Mouse (Mus musculus) limb, embryonic 14.5 days (tissue): ENCODE results near the gene Cass4. TPM values are rescaled to one million over a fixed set of nuclear protein-coding genes. Genes with fewer than 3 reads are reported as not detected.

Experiments used
- ATAC-seq: fragments of 200-750 bp; cut with Nextera tagmentation; 2 replicates; pipeline ENCODE4 v1.8.0; 2017; ENCODE audit warnings: low read depth, moderate number of reproducible peaks, moderate TSS enrichment; ENCODE audit not compliant: low FRiP score
- DNase-seq: peaks from one replicate; pipeline ENCODE4 v3.0.0-alpha.2; 2015; ENCODE audit warnings: low spot score
- H3K27ac ChIP-seq: fragments of 300-500 bp; sonication (generic); replicated peaks from 2 replicates; pipeline ENCODE4 v1.5.1; 2014; ENCODE audit warnings: low read depth, mild to moderate bottlenecking, low read length, moderate library complexity, mixed read lengths
- H3K27me3 ChIP-seq: fragments of 300-500 bp; sonication (generic); 2 replicates; pipeline ENCODE4 v1.6.1; 2014; ENCODE audit warnings: low read length, mixed read lengths; ENCODE audit not compliant: control insufficient read depth, insufficient read depth
- H3K36me3 ChIP-seq: fragments of 300-500 bp; sonication (generic); 2 replicates; pipeline ENCODE4 v1.6.1; 2014; ENCODE audit warnings: mild to moderate bottlenecking, low read length, moderate library complexity, mixed read lengths; ENCODE audit not compliant: control insufficient read depth, insufficient read depth
- H3K4me1 ChIP-seq: fragments of 300-500 bp; sonication (generic); 2 replicates; pipeline ENCODE4 v1.6.1; 2014; ENCODE audit warnings: antibody characterized with exemption, low read length, mixed read lengths; ENCODE audit not compliant: control insufficient read depth, insufficient read depth
- H3K4me2 ChIP-seq: fragments of 300-500 bp; sonication (generic); replicated peaks from 2 replicates; pipeline ENCODE4 v1.6.1; 2014; ENCODE audit warnings: low read depth, mild to moderate bottlenecking, low read length, moderate library complexity; ENCODE audit not compliant: severe bottlenecking
- H3K4me3 ChIP-seq: fragments of 300-500 bp; sonication (generic); replicated peaks from 2 replicates; pipeline ENCODE4 v1.5.1; 2014; ENCODE audit warnings: low read length
- H3K9ac ChIP-seq: fragments of 300-500 bp; sonication (generic); 2 replicates; pipeline ENCODE4 v1.6.1; 2014; ENCODE audit warnings: mild to moderate bottlenecking, low read depth, low read length, moderate library complexity; ENCODE audit not compliant: severe bottlenecking
- H3K9me3 ChIP-seq: fragments of 300-500 bp; sonication (generic); 2 replicates; pipeline ENCODE4 v1.6.1; 2016; ENCODE audit warnings: low read length; ENCODE audit not compliant: control insufficient read depth
- POLR2A ChIP-seq: fragments of 200-500 bp; IDR thresholded peaks from 2 replicates; pipeline ENCODE4 v1.8.0; 2012; ENCODE audit warnings: inconsistent platforms, mild to moderate bottlenecking, moderate library complexity, borderline replicate concordance; ENCODE audit not compliant: insufficient read depth, insufficient read length; ENCODE audit errors: extremely low read depth
- WGBS: fragments of 180-500 bp; shearing (Covaris S2); extraction: QIAGEN DNeasy Blood & Tissue Kit; methylation state at CpG from one replicate; pipeline ENCODE4 v1.1.7; 2014; 5-methylcytosine and 5-hydroxymethylcytosine counted together
- polyA plus RNA-seq, 2 experiments: library from polyadenylated mRNA; depleted of rRNA in 1 of 2; stranded (reverse) in 1 of 2; unstranded in 1 of 2; fragments of >200 nt; fragmentation: Nextera tagmentation in 1 of 2; extraction: Ambion mirVana in 1 of 2; gene quantifications; 2 replicates each; pipeline versions ENCODE4 v1.2.1 to v1.2.3; 2012 to 2014

Cass4 gene
- polyA plus RNA-seq (2012; rRNA removed) (0.16 and 0.33 TPM in 2 replicates), polyA plus RNA-seq (2014; fragmentation: Nextera tagmentation; extraction: Ambion mirVana) (0.28 and 0.50 TPM in 2 replicates)

DNA sequence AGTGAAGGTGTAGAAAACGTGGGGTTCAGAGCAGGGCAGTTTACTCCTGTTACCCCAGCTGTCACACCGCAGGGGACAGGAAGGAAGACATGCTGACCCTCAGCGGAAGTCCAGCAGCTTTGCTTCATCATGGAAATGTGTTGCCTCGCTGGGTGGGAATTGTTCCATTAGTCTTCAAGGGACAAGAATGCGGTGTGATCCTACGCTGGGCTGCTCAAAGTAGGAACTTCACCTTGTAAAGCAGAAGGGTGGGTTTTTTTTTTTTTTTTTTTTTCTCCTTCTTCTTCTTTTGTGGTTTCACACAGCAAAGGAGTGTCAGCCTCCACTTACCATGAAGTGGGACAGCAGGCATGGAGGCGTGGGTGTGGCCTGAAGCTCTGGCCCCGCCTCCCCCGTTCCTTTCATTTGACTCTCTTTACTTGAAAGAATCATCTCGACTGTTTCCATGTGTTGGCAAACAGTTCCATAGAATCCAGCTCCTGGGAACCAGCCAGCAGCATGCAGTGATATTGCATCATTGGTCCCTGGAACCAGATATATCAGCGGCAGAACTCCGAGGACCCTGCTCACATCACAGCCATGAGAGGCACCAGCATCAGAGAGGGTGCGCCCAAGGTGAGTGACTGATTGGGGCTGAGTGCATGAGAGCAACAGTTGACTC is at the start of gene Cass4:
Cass4 (plus strand) TSS at position 404 of the 661 bp plus-strand sequence.
- no peaks in the 10 kb centered on the region for H3K9me3 ChIP-seq
- H3K4me2 ChIP-seq = no peak within 1 kb of the TSS
- no peak within 1 kb of the TSS for H3K9ac ChIP-seq
- no peak within 1 kb of the TSS for H3K27ac ChIP-seq
- no peak for TF ChIP-seq POLR2A
- no peaks in the 10 kb centered on the region for H3K27me3 ChIP-seq
- no peaks in the 10 kb centered on the region for H3K36me3 ChIP-seq
- H3K4me1 ChIP-seq = no peaks in the 10 kb centered on the region
- DNase-seq (peak; percentile 41), ATAC-seq (no peak; the same call in 1 of the 2 replicates)
- 28% methylated on average over 13 of the region's 13 CpGs for WGBS
- no peak within 1 kb of the TSS for H3K4me3 ChIP-seq

- Histone ChIP-seq H3K9ac (no peak overlapping the region; the same call in 1 of the 2 replicates), H3K4me2 (peak overlapping the region; percentile 98), H3K36me3 (no peaks in the 10 kb centered on the region), H3K27ac (peak overlapping the region; percentile 63), H3K4me1 (peaks cover 9% of the 10 kb centered on the region), H3K4me3 (peak overlapping the region; percentile 68), H3K9me3 (no peaks in the 10 kb centered on the region), H3K27me3 (no peaks in the 10 kb centered on the region)
- WGBS = 29% methylated on average over 5 of the region's 5 CpGs
- DNase-seq (no peak), ATAC-seq (no peak)
- no peak for TF ChIP-seq POLR2A
Measured at GRCm38 (mm10) chr2:172344669-172345068, 48.9 kb upstream of the Cass4 start.

DNA sequence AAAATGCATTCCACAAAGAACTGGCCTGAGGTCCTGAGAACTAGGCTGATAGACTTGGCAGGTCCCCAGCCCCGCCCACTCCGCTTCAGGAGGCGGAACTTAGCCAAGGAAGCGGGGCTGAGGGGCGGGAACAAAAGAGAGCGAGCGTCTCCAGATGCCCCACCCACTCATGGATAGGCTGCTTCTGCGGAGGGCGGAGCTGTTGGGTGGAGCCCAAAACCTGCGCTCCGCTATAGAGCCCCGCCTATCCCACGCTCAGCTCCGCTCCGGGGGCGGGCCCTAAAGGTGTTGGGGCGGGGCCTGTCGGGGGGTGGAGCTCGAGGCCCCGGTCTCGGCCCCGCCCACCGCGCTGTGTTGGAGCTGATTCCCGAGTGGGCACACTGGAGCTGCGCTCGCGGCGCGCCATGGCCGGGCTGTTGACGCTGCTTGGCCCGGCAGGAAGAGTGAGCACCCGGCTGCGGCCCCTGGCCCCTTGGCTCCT is 48.3 kb upstream of the Cass4 start, which contains the start of gene Fam210b:
Fam210b (plus strand) TSS at position 308 of the 481 bp plus-strand sequence.
- peak within 1 kb of the TSS; percentile 98 for H3K4me2 ChIP-seq
- TF ChIP-seq POLR2A = peak; percentile 61; the same call in 1 of the 2 replicates
- H3K9me3 ChIP-seq = no peaks in the 10 kb centered on the region
- H3K9ac ChIP-seq = peak within 1 kb of the TSS; percentile 60
- H3K4me3 ChIP-seq = peak within 1 kb of the TSS; percentile 68
- peaks cover 9% of the 10 kb centered on the region for H3K4me1 ChIP-seq
- under 1% methylated on average over 17 of the region's 35 CpGs for WGBS
- peak; percentile 97 for ATAC-seq
- H3K27me3 ChIP-seq = no peaks in the 10 kb centered on the region
- DNase-seq = peak; percentile 98
- H3K27ac ChIP-seq = peak within 1 kb of the TSS; percentile 63
- no peaks in the 10 kb centered on the region for H3K36me3 ChIP-seq

- no peak for TF ChIP-seq POLR2A
- Histone ChIP-seq H3K4me3 (peak overlapping the region; percentile 68), H3K27ac (no peak overlapping the region), H3K9me3 (no peaks in the 10 kb centered on the region), H3K4me1 (peaks cover 9% of the 10 kb centered on the region), H3K9ac (peak overlapping the region; percentile 60), H3K36me3 (no peaks in the 10 kb centered on the region), H3K4me2 (peak overlapping the region; percentile 98), H3K27me3 (no peaks in the 10 kb centered on the region)
- ATAC-seq (no peak), DNase-seq (no peak)
- 9% methylated on average over 31 of the region's 31 CpGs for WGBS
Measured at GRCm38 (mm10) chr2:172346034-172346929, 47.3 kb upstream of the Cass4 start.

- H3K4me1 ChIP-seq = peaks cover 9% of the 10 kb centered on the region
- H3K27ac ChIP-seq = no peak overlapping the region
- H3K4me3 ChIP-seq = no peak overlapping the region
- no peaks in the 10 kb centered on the region for H3K9me3 ChIP-seq
- no peak for TF ChIP-seq POLR2A
- H3K4me2 ChIP-seq = 0 out of 2 replicates have a peak overlapping the region, but pooled peaks have one; percentile 98
- WGBS = 65% methylated on average over 8 of the region's 8 CpGs
- H3K36me3 ChIP-seq = no peaks in the 10 kb centered on the region
- H3K9ac ChIP-seq = no peak overlapping the region
- H3K27me3 ChIP-seq = no peaks in the 10 kb centered on the region
- DNase-seq (no peak), ATAC-seq (no peak)
Measured at GRCm38 (mm10) chr2:172346933-172347611, 46.5 kb upstream of the Cass4 start.
